Mouse (Mus musculus) embryo, embryonic 11.5 days (tissue): ENCODE measurements around the gene Il6ra.

Experiments used
- DNase-seq: peaks from one replicate; pipeline ENCODE4 v3.0.0-alpha.2; 2012; ENCODE audit warnings: low read depth, low spot score

Gene Il6ra

DNA sequence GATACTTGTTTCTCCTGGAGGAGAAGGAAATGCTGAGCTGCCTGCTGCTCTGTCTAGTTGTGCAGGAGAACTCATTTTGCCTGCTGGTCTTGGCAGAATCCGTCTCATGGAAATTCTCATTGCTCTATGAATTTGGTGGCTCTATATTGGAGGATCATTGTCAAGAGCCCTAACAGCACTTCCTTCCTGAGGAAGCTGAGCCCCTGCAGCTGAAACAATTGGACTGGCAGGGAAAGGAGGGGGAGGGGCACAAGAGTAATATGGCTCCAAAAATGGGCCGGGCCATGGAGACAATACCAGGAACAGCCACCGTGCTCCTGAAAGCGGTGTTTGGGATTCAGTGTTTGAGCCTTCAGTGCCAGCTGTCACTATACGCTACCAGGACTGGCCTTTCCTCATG is 59.2 kb downstream of the Il6ra start:
- DNase-seq = no peak

DNA sequence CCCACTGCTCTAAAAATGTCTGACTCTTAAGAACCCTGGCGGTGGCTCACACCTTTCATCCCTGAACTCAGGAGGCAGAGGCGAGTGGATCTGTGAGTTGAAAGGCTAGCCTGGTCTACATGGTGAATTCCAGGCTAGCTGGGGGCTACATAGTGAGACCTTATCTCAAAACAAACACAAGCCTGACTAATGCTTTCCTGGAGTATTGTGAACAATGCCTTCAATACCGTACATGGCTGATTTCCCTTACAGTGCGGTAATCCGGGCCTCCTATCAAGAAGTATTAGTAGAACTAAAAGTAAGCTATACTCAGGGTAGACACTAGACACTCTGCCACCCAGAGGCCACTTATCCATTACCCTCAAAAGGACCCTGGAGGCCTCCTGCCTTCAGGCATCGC is 64.9 kb downstream of the Il6ra start:
- no peak for DNase-seq

DNA sequence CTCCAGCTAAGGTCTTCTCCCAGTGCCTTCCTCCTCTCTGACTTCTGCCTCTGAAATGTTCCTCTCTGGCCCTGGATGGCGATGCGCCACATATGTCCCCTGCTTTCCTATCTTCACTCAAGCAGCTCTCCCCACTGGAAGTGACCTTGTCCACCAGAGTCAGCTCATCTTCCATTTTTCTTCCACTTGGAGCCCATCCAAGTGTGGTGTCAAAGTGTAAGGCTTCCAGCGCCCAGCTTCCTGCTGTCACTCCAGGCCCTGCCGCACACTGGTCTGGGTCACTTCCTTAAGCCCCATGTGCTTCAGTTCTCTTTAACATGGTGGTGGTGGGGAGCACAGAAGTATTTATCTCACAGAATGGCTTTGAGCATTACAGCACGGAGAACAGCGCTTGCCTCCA is 65.4 kb downstream of the Il6ra start:
- no peak for DNase-seq

DNA sequence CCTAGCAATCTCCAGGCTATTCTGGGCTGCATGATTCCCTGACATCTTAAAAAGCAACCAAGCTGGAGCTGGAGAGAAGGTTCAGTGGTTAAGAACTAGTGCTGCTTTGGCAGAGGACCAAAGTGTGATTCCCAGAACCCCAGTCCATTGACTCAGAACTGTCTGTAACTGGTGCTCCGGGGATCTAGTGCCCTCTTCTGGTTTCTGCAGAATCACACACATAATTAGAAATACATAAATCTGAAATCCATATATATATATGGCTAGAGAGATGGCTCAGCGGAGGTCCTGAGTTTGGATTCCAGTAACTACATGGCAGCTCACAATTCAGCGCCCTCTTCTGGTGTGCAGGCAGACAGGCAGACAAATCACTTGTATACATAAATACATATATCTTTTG is 65.9 kb downstream of the Il6ra start:
- DNase-seq = no peak

DNA sequence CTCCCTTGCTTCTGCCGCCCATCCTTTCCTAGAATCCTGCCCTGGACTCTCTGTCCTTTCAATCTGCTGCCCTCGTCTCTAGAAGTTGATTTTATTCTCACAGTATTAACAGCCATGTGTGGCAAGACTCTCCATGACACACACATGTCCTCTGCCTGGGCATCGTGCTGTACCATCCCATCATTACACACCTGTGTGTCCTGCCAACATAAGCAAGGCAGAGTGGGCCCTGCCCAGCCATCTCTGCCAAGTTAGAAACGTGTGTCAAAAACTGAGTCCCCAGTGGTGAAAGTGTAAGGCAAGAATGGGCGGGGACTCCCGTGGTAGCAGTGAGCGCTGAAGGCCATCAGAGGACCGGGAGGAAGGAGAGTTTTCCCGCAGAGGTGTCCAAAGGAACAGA is 67.2 kb downstream of the Il6ra start:
- DNase-seq = no peak

DNA sequence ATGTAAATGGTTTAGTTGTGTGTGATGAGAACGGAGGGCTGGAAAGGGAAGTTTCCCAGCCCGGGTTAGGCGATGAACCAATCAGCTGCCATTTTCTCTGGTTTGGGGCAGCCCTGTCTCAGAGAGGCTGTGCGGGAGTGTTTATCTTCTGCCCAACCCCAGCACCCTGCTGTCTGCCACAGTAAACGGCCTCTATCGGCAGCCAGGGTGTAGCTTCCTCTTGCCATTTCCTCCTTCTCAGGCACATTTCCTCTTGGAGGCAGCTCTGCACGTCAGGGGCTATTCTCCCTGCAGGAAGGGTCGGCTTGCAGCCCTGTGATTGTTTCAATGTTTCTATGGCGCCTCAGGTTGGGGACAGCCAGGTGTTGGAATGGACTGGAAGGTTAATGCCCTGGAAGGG is 69.8 kb downstream of the Il6ra start:
- DNase-seq = no peak

DNA sequence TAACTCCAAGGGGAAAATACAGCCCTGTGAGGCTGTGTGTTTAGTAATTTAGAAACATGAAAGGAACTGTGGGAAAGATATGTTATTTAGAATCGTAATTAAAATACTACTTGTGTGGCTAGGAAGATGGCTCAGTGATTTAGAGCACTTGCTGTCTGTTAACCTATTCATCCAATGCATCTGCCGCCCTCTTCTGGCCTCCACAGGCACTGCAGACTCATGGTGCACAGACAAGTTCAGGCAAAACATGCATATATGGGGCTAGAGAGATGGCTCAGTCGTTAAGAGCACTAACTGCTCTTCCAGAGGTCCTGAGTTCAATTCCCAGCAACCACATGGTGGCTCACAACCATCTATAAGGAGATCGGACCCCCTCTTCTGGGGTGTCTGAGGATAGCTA is 70.7 kb downstream of the Il6ra start:
- DNase-seq = no peak

DNA sequence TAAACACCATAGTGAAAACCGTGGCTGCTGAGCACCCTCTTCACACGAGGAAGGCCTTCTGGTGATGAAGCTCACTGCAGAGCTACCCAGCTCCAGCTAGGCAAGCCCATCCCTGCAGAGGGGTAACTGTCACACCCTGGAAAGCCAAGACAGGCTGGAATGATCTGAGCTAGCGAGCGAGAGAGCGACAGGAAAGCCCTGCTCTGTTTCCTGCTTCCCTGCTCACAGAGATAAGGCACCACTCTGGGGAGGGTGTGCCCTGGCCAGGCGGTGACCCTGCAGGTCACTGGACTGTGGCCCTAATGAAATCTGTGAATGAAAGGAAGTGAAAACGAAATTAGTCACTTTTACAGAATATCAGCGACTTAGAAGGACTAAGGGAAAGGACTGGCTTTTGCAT is 77.6 kb downstream of the Il6ra start:
- no peak for DNase-seq

DNA sequence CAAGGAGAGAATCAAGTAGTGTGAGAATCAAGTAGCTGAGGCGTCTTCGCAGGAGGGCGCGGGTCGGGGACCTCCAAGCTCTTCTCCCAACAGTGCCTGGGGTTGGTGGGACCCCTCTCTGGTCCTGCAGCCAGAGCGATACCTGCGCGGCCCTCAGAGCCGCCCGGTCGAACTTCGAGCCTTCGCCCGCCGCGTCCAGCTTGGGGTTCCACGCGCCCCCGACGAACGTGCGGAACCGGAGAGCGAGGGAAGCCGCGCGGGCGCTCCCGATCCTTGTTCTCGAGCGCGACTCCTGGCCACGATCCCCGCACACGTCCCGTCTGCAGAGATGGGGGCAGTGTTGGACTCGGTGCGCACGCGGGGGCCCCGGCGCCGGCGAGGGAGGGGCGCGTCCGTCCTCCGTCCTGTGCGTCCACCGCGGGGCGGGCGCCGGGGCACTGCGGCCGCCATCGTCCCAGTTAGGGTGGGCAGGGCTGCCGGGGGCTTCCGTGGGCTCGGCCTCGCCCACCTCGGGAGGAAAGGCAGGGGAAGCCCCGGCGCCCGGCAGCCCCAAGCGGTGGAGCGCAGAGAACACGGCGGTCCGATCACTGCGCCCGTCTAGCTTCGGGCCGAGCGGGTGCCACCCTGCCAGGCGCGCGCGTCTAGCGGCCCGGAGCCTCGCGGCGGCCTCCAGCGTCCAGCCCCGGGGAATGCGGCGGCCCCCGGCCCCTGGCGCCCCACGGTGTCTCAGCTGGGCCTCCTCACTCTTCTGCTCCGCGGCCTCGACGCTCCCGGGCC is 82.0 kb downstream of the Il6ra start, which contains the start of gene She:
Gene She (plus strand): TSS at position 556 of the 777 bp plus-strand sequence.
- DNase-seq = no peak

DNA sequence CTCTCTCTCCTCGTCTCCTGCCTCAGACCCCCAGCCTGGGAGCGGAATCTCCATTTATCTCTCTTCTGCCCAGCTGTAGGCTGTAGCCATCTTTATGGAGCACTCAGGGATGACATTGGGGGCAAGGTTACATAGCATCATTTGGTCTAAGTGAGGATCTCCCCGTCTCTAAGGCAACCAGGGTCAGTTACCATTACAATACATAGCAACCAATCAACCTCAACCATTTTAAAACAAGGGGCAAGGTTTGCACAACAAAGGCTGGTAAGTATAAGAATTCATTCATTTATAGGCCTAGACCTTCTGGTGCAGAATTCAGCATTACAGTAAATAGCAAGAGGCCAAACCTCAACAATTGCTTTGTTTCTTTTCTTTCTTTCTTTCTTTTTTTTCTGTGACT is 86.7 kb downstream of the Il6ra start:
- no peak for DNase-seq

DNA sequence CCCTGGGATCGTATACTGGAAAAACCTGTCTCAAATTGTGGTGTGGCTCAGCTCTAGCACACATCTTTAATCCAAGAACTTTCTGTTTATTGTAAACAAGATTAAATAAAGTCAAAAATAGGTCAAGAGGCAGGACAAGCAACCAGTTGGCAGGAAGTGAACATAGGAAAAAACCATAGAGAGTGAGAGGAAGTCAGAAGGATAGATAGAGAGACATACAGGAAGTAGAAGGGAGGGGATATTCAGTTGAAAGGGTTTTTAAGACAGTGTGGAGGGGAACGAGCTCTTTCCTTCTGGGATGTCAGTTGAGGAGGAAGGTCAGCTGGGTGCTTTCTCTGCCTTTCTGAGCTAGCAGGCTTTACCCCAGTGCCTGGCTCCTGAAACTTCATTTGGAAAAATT is 89.4 kb downstream of the Il6ra start:
- no peak for DNase-seq

DNA sequence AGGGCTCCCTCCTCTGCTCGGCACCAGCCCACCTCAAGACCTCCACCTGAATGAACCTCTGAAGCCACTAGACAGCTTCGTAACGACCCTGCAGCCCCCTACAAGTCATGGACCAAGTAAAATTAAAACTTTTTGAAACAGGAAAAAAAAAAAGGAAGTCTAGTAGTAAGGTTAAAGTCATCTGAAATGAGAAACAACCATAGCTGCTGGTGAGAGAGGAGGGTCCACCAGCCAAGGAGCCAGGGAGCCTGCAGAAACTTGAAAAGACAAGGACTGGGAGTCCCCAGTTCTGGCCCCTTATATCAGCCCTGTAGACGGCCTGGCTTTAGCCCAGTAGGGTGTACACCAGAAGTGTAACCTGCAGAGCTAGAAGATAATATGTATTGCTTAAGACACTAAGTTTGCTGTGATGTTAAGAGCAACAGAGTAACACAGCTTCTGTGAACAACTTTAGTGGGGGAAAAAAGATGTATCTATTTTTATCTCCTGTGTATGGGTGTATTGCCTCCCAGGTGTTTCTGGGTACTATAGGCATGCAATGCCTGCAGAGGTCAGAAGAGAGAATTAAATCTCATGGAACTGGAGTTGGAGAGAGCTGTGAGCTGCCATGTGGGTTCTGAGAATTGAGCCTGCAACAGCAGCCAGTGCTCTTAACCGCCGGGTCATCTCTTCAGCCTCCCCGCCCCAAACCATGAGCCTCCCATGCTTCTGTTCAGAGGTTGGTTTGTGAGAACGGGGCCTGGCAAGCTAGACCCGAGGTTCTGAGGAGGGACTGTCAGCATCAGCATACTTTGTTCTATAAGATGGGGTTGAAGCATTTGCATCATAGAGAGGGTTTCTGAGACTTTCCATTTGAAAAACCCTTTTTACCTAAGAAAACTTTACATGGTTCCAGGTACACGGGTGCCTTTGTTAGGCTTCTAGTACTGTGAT is 91.2 kb downstream of the Il6ra start:
- DNase-seq = no peak

DNA sequence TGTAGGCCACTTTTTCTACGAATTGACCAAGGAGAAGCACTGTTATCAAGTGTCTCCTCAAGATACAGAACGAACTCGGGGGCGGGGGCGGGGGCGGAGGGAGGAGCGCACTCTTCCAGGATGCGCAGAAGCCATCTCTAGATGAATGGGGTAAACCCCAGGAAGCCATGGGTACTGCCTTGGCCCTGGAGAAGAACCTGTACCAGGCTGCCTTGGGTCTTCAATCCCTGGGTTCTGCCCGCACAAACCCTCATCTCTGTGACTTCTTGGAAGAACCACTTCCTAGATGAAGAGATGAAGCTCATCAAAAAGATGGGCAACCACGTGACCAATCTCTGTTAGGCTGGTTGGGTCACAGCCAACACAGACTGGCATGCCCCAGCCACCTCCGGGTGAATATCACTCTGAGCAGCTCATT is 91.9 kb downstream of the Il6ra start:
- DNase-seq = no peak

DNA sequence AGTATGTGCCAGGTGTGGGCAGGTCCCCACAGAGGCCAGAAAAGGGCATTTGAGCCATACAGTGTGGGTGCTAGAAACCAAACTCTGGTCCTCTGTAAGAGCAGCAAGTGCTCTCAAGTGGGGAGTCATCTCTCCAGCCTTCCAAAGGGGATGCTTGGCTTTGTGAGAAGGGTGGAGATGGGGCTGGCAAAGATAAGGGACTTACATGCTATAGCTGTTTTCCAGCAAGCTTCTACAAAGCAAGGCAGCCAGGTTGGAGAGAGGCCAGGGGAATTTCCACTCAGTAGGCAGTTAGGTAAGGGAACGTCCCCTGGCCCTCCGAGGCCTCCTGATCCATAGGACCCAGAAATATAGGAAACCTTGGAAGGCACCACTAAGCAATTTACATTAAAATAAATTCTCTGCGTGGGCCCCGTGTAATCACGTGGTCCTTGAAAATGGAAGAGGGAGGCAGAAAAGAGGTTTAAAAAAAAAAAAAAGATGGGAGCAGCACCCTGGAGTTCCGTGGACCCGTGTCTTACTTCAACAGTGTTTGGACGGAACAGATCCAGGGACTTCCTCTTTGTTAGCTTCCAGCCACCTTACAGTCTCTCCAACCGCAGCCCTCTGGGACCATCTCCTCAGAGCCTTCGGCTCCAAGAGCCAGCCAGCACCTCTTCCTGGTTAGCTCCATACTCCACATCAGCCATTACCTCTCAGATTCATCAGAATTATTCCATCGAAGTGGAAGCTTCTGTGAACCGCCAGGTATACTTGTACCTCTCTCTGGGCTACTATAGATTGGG is 92.5 kb downstream of the Il6ra start:
- no peak for DNase-seq

DNA sequence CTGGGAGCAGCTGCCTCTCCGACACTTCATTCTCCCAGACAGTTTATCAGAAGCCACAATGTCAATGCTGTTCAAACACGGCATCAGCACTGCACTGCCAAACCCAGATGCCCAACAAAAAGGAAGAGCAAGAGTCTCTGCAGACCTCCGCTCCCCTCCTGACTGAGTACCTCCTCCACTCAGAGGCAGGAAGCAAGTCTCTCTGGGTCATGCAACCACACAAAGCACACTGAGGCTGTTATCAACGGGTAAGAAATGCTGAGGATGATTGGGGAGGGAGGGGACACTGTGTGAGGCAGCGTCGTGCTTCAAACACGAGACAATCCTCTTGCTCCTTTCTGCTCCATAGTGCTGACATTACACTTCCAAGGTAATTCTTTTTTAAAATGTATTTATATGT is 93.1 kb downstream of the Il6ra start:
- DNase-seq = no peak

DNA sequence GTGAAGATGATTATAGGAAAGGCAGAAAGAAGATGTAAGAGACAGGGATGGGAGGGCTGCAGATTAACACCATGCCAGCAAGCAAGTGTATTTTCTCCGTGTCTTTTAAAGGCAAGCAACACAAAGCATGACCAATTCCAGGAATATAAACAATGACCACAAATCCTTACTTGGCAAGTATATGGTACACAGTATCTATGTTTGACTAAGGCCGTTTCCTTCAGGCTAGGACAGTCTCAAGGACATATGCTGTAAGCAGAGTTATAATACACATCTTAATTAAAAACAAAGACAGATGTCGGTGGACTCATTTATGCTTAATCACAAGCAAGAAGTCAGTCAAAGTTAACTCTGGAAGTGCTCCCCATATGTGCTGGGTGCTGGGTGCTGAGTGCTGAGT is 94.4 kb downstream of the Il6ra start:
- no peak for DNase-seq

DNA sequence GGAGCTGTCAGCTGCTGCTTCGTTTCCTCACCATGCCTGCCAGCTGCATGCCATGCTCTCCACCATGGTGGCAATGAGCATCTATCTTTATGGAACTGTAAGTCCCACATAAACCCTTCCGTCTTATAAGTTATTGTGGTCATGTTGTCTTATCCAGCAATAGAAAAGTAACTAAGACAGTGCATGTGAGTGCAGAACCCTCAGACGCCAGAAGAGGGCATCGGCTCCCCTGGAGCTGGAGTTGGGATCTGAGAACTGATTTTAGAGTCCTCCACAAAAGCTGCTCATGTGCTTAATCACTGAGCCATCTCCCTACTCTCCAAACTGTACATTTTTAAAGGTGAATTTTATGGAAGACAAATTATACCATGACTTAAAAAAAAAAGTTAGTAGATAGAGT is 95.9 kb downstream of the Il6ra start:
- no peak for DNase-seq
